Mouse (Mus musculus) midbrain, embryonic 12.5 days (tissue): Measurements from ENCODE around the gene Ssbp4. TPM values are rescaled to one million over a fixed set of nuclear protein-coding genes. Genes with fewer than 3 reads are reported as not detected.

Experiments used
- ATAC-seq: fragments of 200-750 bp; cut with Nextera tagmentation; 2 replicates; pipeline ENCODE4 v1.8.0; 2017; ENCODE audit warnings: low read depth, moderate TSS enrichment, moderate library complexity; ENCODE audit not compliant: low FRiP score
- H3K27ac ChIP-seq: fragments of 300-500 bp; sonication (generic); replicated peaks from 2 replicates; pipeline ENCODE4 v1.5.1; 2016; ENCODE audit warnings: mild to moderate bottlenecking
- H3K27me3 ChIP-seq: fragments of 300-500 bp; sonication (generic); 2 replicates; pipeline ENCODE4 v1.6.1; 2016; ENCODE audit warnings: mild to moderate bottlenecking
- H3K36me3 ChIP-seq: fragments of 300-500 bp; sonication (generic); 2 replicates; pipeline ENCODE4 v1.6.1; 2016
- H3K4me1 ChIP-seq: fragments of 300-500 bp; sonication (generic); 2 replicates; pipeline ENCODE4 v1.6.1; 2016
- H3K4me2 ChIP-seq: fragments of 300-500 bp; sonication (generic); replicated peaks from 2 replicates; pipeline ENCODE4 v1.6.1; 2016; ENCODE audit warnings: mild to moderate bottlenecking, moderate library complexity
- H3K4me3 ChIP-seq: fragments of 300-500 bp; sonication (generic); 2 replicates; pipeline ENCODE4 v1.5.1; 2016; ENCODE audit warnings: mild to moderate bottlenecking
- H3K9ac ChIP-seq: fragments of 300-500 bp; sonication (generic); replicated peaks from 2 replicates; pipeline ENCODE4 v1.6.1; 2016; ENCODE audit warnings: mild to moderate bottlenecking, moderate library complexity
- H3K9me3 ChIP-seq: fragments of 300-500 bp; sonication (generic); 2 replicates; pipeline ENCODE4 v1.6.1; 2016; ENCODE audit warnings: mild to moderate bottlenecking
- WGBS: fragments of 180-500 bp; shearing (Covaris S2); methylation state at CpG from one replicate; pipeline ENCODE4 v1.1.7; 2016; 5-methylcytosine and 5-hydroxymethylcytosine counted together
- polyA plus RNA-seq: library from polyadenylated mRNA; unstranded; fragments of >200 nt; fragmentation: Nextera tagmentation; extraction: Ambion mirVana; gene quantifications from 2 replicates; pipeline ENCODE4 v1.2.1, GENCODE M21; 2016

Ssbp4 gene
- polyA plus RNA-seq, 1 experiment from 2014 or later: 115 TPM

DNA sequence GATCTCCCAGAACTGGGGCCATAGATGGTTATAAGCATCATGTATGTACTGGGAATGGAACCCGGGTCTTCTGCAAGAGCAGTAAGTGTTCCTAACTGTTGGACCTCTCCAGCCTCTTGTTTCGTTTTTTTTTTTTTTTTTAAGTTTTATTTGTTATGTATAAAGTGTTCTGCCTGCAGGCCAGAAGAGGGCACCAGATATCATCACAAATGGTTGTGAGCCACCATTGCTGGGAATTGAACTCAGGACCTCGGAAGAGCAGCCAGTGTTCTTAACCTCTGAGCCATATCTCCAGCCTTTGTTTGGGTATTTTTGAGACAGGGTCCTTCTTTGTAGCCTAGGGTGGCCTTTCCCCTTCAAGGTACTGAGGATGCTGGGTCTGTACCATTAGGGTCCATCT, 49.7 kb downstream of the Ssbp4 start:
- Histone ChIP-seq H3K9me3 (no peaks in the 10 kb centered on the region), H3K36me3 (no peaks in the 10 kb centered on the region), H3K9ac (no peak overlapping the region), H3K27ac (no peak overlapping the region), H3K4me1 (0 out of 2 replicates have a peak, but pooled peaks cover 8% of the 10 kb centered on the region), H3K27me3 (no peaks in the 10 kb centered on the region), H3K4me3 (no peak overlapping the region), H3K4me2 (no peak overlapping the region)
- no peak for ATAC-seq
- 85% methylated on average over 3 of the region's 3 CpGs for WGBS

GRCm38 (mm10) chr8:70558334-70558733, 50.3 kb downstream of the Ssbp4 start:
- WGBS: 81% methylated on average over 4 of the region's 4 CpGs
- H3K9me3 ChIP-seq: no peaks in the 10 kb centered on the region
- H3K4me3 ChIP-seq: no peak overlapping the region
- no peak for ATAC-seq
- no peak overlapping the region for H3K4me2 ChIP-seq
- H3K36me3 ChIP-seq: no peaks in the 10 kb centered on the region
- no peaks in the 10 kb centered on the region for H3K27me3 ChIP-seq
- H3K27ac ChIP-seq: no peak overlapping the region
- H3K9ac ChIP-seq: no peak overlapping the region
- H3K4me1 ChIP-seq: peaks cover 15% of the 10 kb centered on the region; the same call in 1 of the 2 replicates

- Histone ChIP-seq H3K4me1 (peaks cover 10% of the 10 kb centered on the region; the same call in 1 of the 2 replicates), H3K27ac (no peak overlapping the region), H3K36me3 (no peaks in the 10 kb centered on the region), H3K9ac (no peak overlapping the region), H3K4me3 (no peak overlapping the region), H3K27me3 (no peaks in the 10 kb centered on the region), H3K9me3 (no peaks in the 10 kb centered on the region), H3K4me2 (no peak overlapping the region)
- ATAC-seq: no peak
- WGBS: 94% methylated on average over 4 of the region's 4 CpGs
These were observed 53.5 kb downstream of the Ssbp4 start for GRCm38 (mm10) chr8:70555079-70555747.

GRCm38 (mm10) chr8:70553740-70554139, 54.9 kb downstream of the Ssbp4 start:
- Histone ChIP-seq H3K36me3 (no peaks in the 10 kb centered on the region), H3K4me2 (no peak overlapping the region), H3K4me3 (no peak overlapping the region), H3K9me3 (no peaks in the 10 kb centered on the region), H3K4me1 (peaks cover 10% of the 10 kb centered on the region; the same call in 1 of the 2 replicates), H3K9ac (no peak overlapping the region), H3K27me3 (no peaks in the 10 kb centered on the region), H3K27ac (no peak overlapping the region)
- ATAC-seq: no peak

GRCm38 (mm10) chr8:70552836-70553235, 55.8 kb downstream of the Ssbp4 start:
- Histone ChIP-seq H3K4me1 (peaks cover 10% of the 10 kb centered on the region; the same call in 1 of the 2 replicates), H3K4me3 (no peak overlapping the region), H3K36me3 (no peaks in the 10 kb centered on the region), H3K9ac (no peak overlapping the region), H3K4me2 (no peak overlapping the region), H3K27ac (no peak overlapping the region), H3K27me3 (no peaks in the 10 kb centered on the region), H3K9me3 (no peaks in the 10 kb centered on the region)
- ATAC-seq: no peak
- 68% methylated on average over 1 of the region's 1 CpGs for WGBS

DNA sequence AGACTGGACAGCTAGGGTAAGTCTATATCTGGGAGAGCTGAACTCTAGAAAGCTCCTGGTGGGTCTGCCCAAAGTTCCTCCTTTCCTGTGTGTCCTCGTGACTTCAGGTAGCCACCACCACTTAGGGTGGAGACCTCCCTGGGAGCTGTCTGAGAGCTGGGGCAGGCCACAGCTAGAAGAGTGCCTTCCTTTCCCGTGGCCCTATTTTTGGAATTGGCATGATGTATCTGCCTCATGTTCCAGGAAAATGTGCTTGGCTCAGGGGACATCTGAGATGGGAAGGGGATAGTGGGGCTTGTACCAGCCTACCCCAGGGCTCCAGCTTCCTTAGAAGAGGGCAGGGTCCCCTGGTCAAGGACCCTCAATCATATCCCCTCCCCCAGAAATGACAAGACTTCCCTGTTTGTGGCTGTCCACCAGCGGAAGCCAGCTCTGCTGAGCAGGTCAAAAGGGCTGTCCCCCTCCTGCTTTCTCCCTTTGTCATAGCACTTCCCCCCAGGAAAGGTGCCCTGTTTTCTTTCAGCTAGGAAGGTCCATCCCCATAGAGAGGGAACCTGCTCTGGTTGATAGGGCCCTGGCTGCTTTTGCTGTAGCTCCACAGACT, 57.0 kb downstream of the Ssbp4 start:
- WGBS: 81% methylated on average over 3 of the region's 3 CpGs
- Histone ChIP-seq H3K4me3 (no peak overlapping the region), H3K4me1 (peaks cover 10% of the 10 kb centered on the region; the same call in 1 of the 2 replicates), H3K4me2 (no peak overlapping the region), H3K27me3 (no peaks in the 10 kb centered on the region), H3K36me3 (no peaks in the 10 kb centered on the region), H3K9ac (no peak overlapping the region), H3K27ac (no peak overlapping the region), H3K9me3 (no peaks in the 10 kb centered on the region)
- ATAC-seq: no peak

- ATAC-seq: no peak
- Histone ChIP-seq H3K27ac (no peak overlapping the region), H3K36me3 (no peaks in the 10 kb centered on the region), H3K4me3 (no peak overlapping the region), H3K9me3 (no peaks in the 10 kb centered on the region), H3K27me3 (no peaks in the 10 kb centered on the region), H3K4me2 (no peak overlapping the region), H3K9ac (no peak overlapping the region), H3K4me1 (peaks cover 10% of the 10 kb centered on the region; the same call in 1 of the 2 replicates)
- WGBS: 92% methylated on average over 10 of the region's 10 CpGs
These were observed 59.1 kb downstream of the Ssbp4 start for GRCm38 (mm10) chr8:70549412-70550184.

- no peaks in the 10 kb centered on the region for H3K4me1 ChIP-seq
- H3K27ac ChIP-seq: no peak overlapping the region
- no peaks in the 10 kb centered on the region for H3K27me3 ChIP-seq
- ATAC-seq: no peak
- H3K9me3 ChIP-seq: no peaks in the 10 kb centered on the region
- no peaks in the 10 kb centered on the region for H3K36me3 ChIP-seq
- no peak overlapping the region for H3K4me3 ChIP-seq
- H3K9ac ChIP-seq: no peak overlapping the region
- no peak overlapping the region for H3K4me2 ChIP-seq
- WGBS: 88% methylated on average over 6 of the region's 6 CpGs
These were observed 60.9 kb downstream of the Ssbp4 start for GRCm38 (mm10) chr8:70547762-70548161.

Other genes starting within 250 kb of the Ssbp4 start
- gene Comp, start 235.3 kb downstream of the Ssbp4 start, polyA plus RNA-seq: 0.23 TPM in 1 of 2 replicates, not detected in the other
- 22.8 and 23.6 TPM in 2 replicates for gene Crtc1, start 169.3 kb downstream of the Ssbp4 start, polyA plus RNA-seq
- 17.8 and 18.5 TPM in 2 replicates for gene Klhl26, start 131.9 kb downstream of the Ssbp4 start, polyA plus RNA-seq
- 19.3 and 21.7 TPM in 2 replicates for gene Tmem59l, start 121.5 kb downstream of the Ssbp4 start, polyA plus RNA-seq
- gene Crlf1, start 115.7 kb downstream of the Ssbp4 start, polyA plus RNA-seq: 0.92 and 1.6 TPM in 2 replicates
- gene Rex1bd, start 102.1 kb downstream of the Ssbp4 start, polyA plus RNA-seq: 130 and 134 TPM in 2 replicates
- gene Uba52, start 98.1 kb downstream of the Ssbp4 start, polyA plus RNA-seq: 748 and 749 TPM in 2 replicates
- gene Fkbp8, start 81.1 kb downstream of the Ssbp4 start, polyA plus RNA-seq: 326 and 332 TPM in 2 replicates
- 52.1 and 52.7 TPM in 2 replicates for gene Kxd1, start 80.9 kb downstream of the Ssbp4 start, polyA plus RNA-seq
- 18.7 and 21.6 TPM in 2 replicates for gene Ell, start 69.4 kb downstream of the Ssbp4 start, polyA plus RNA-seq
- gene Isyna1, start 14.5 kb downstream of the Ssbp4 start, polyA plus RNA-seq: 107 and 112 TPM in 2 replicates
- gene Lrrc25, start 7.3 kb upstream of the Ssbp4 start, polyA plus RNA-seq: 1.0 and 1.6 TPM in 2 replicates
- gene Gdf15, start 23.6 kb upstream of the Ssbp4 start, polyA plus RNA-seq: 0.17 TPM in 1 of 2 replicates, not detected in the other
- gene Pgpep1, start 51.5 kb upstream of the Ssbp4 start, polyA plus RNA-seq: 82.7 and 93.7 TPM in 2 replicates
- gene Lsm4, start 64.4 kb upstream of the Ssbp4 start, polyA plus RNA-seq: 255 and 263 TPM in 2 replicates
- 206 and 213 TPM in 2 replicates for gene Jund, start 90.1 kb upstream of the Ssbp4 start, polyA plus RNA-seq
- 0.04 TPM in 1 of 2 replicates, not detected in the other for gene Iqcn, start 94.6 kb upstream of the Ssbp4 start, polyA plus RNA-seq
- gene Gm3336, start 109.7 kb upstream of the Ssbp4 start, polyA plus RNA-seq: not detected in 2 replicates
- gene Pde4c, start 114.8 kb upstream of the Ssbp4 start, polyA plus RNA-seq: 0.15 and 0.39 TPM in 2 replicates
- 98.9 and 102 TPM in 2 replicates for gene Rab3a, start 145.8 kb upstream of the Ssbp4 start, polyA plus RNA-seq
- gene Mpv17l2, start 152.1 kb upstream of the Ssbp4 start, polyA plus RNA-seq: 35.4 and 37.3 TPM in 2 replicates
- gene Pik3r2, start 167.8 kb upstream of the Ssbp4 start, polyA plus RNA-seq: 73.4 and 74.6 TPM in 2 replicates
- 17.1 and 18.0 TPM in 2 replicates for gene Mast3, start 196.2 kb upstream of the Ssbp4 start, polyA plus RNA-seq
- gene Il12rb1, start 199.6 kb upstream of the Ssbp4 start, polyA plus RNA-seq: 0.08 TPM in 1 of 2 replicates, not detected in the other
- 10.4 and 10.5 TPM in 2 replicates for gene Arrdc2, start 230.8 kb upstream of the Ssbp4 start, polyA plus RNA-seq